Mouse (Mus musculus) heart, postnatal 0 days (tissue): ENCODE data around the gene Tk1.

Source experiments
- CTCF ChIP-seq: IDR thresholded peaks from 2 replicates; pipeline ENCODE4 v1.5.1; 2016; ENCODE audit warnings: antibody characterized with exemption, control low read depth, low read depth
- EP300 ChIP-seq: IDR thresholded peaks from 2 replicates; pipeline ENCODE4 v1.6.1; 2016; ENCODE audit warnings: antibody characterized with exemption, low read depth

DNA sequence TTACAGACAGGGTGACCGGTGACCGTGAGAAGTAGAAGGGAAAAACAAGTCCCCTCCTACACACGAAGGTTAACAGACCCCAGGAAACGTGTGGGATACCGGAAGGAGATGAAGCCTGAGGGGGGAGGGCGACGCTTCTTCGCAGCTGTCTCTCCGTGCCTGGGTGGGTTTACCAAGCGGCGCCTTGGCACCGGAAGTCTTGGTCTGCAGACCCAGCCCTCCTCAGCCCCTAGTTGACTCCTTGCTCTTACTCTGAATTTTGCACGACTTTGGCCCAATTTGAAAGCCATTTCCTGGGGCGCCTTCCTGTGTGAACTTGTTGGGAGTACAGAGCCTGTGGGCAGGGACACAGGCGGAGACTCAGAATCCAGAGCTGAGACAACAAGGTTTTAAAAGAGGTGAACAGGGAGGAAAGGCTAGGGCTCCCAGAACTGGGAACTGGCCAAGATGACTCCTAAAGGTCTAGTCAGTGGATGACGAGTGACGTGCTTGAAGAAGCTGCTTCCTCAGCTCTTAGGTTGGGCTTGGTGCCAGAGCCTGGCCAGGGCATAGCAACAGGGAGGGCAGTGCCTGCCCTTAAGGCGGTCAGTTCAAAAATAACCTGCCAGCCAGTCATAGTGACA is 44.6 kb downstream of the Tk1 start:
- TF ChIP-seq CTCF (no peak), EP300 (no peak; the same call in 1 of the 2 replicates)
